Mouse (Mus musculus): Measurements from ENCODE around the gene Speg. TPM values are rescaled to one million over a fixed set of nuclear protein-coding genes. Genes with fewer than 3 reads are reported as not detected.

Gene Speg
- polyA plus RNA-seq, 1 experiment = 21.2 TPM

GRCm38 (mm10) chr1:75467215-75467927 lies 92.3 kb downstream of the Speg start:
- Histone ChIP-seq H3K27me3 (ENCODE audit: control insufficient read depth, insufficient read depth, low read length) (no peaks in the 10 kb centered on the region), H3K36me3 (ENCODE audit: control insufficient read depth, insufficient read depth, low read length) (no peaks in the 10 kb centered on the region), H3K27ac (ENCODE audit: insufficient read depth, low read length) (no peak overlapping the region), H3K4me3 (ENCODE audit: extremely low read depth, insufficient read depth, insufficient read length) (no peak overlapping the region), H3K4me1 (ENCODE audit: control insufficient read depth, insufficient read depth, insufficient read length) (no peaks in the 10 kb centered on the region)
- TF ChIP-seq CTCF (IDR thresholded peaks at IDR 0.05; ENCODE audit: extremely low read depth, insufficient read depth, insufficient read length, insufficient replicate concordance) (peak; percentile 84; the same call in 1 of the 2 replicates), POLR2A (IDR thresholded peaks at IDR 0.05; ENCODE audit: low read depth, low read length) (no peak)
- DNase-seq (ENCODE audit: low read depth in 1 of 2, low spot score in 2 of 2) = peak; percentile 36 to 48
- 11% methylated on average over 14 of the region's 14 CpGs for WGBS

GRCm38 (mm10) chr1:75469287-75469825 lies 94.3 kb downstream of the Speg start:
- no peak overlapping the region for H3K27ac ChIP-seq (ENCODE audit: insufficient read depth, low read length)
- 80% methylated on average over 17 of the region's 17 CpGs for WGBS

GRCm38 (mm10) chr1:75476441-75476840 lies 101.3 kb downstream of the Speg start:
- DNase-seq (ENCODE audit: low read depth in 1 of 2, low spot score in 2 of 2) = no peak
- TF ChIP-seq POLR2A (IDR thresholded peaks at IDR 0.05; ENCODE audit: low read depth, low read length) (no peak), CTCF (IDR thresholded peaks at IDR 0.05; ENCODE audit: extremely low read depth, insufficient read depth, insufficient read length, insufficient replicate concordance) (no peak)
- Histone ChIP-seq H3K4me3 (ENCODE audit: extremely low read depth, insufficient read depth, insufficient read length) (no peak overlapping the region), H3K4me1 (ENCODE audit: control insufficient read depth, insufficient read depth, insufficient read length) (peaks cover 19% of the 10 kb centered on the region), H3K27me3 (ENCODE audit: control insufficient read depth, insufficient read depth, low read length) (no peaks in the 10 kb centered on the region), H3K27ac (ENCODE audit: insufficient read depth, low read length) (no peak overlapping the region), H3K36me3 (ENCODE audit: control insufficient read depth, insufficient read depth, low read length) (peaks cover 16% of the 10 kb centered on the region)
- WGBS = 93% methylated on average over 11 of the region's 11 CpGs

More at GRCm38 (mm10) chr1:75469287-75469825, 94.3 kb downstream of the Speg start:
- Histone ChIP-seq H3K36me3 (ENCODE audit: control insufficient read depth, insufficient read depth, low read length) (0 out of 2 replicates have a peak, but pooled peaks cover 2% of the 10 kb centered on the region), H3K4me1 (ENCODE audit: control insufficient read depth, insufficient read depth, insufficient read length) (no peaks in the 10 kb centered on the region), H3K4me3 (ENCODE audit: extremely low read depth, insufficient read depth, insufficient read length) (no peak overlapping the region), H3K27me3 (ENCODE audit: control insufficient read depth, insufficient read depth, low read length) (no peaks in the 10 kb centered on the region)
- TF ChIP-seq POLR2A (IDR thresholded peaks at IDR 0.05; ENCODE audit: low read depth, low read length) (no peak), CTCF (IDR thresholded peaks at IDR 0.05; ENCODE audit: extremely low read depth, insufficient read depth, insufficient read length, insufficient replicate concordance) (no peak)
- DNase-seq (ENCODE audit: low read depth in 1 of 2, low spot score in 2 of 2) = no peak

- 10% methylated on average over 35 of the region's 35 CpGs for WGBS
- H3K4me3 ChIP-seq (ENCODE audit: extremely low read depth, insufficient read depth, insufficient read length) = no peak overlapping the region; the same call in 1 of the 2 replicates
Observed at GRCm38 (mm10) chr1:75477264-75477965, 102.3 kb downstream of the Speg start.

GRCm38 (mm10) chr1:75477966-75478290 lies 102.8 kb downstream of the Speg start:
- H3K4me3 ChIP-seq (ENCODE audit: extremely low read depth, insufficient read depth, insufficient read length) = no peak overlapping the region
- TF ChIP-seq CTCF (IDR thresholded peaks at IDR 0.05; ENCODE audit: extremely low read depth, insufficient read depth, insufficient read length, insufficient replicate concordance) (no peak), POLR2A (IDR thresholded peaks at IDR 0.05; ENCODE audit: low read depth, low read length) (no peak)
- H3K27me3 ChIP-seq (ENCODE audit: control insufficient read depth, insufficient read depth, low read length) = no peaks in the 10 kb centered on the region

More at GRCm38 (mm10) chr1:75477264-75477965, 102.3 kb downstream of the Speg start:
- peak; percentile 54 to 84 for DNase-seq (ENCODE audit: low read depth in 1 of 2, low spot score in 2 of 2)
- peaks cover 19% of the 10 kb centered on the region for H3K4me1 ChIP-seq (ENCODE audit: control insufficient read depth, insufficient read depth, insufficient read length)
- H3K27me3 ChIP-seq (ENCODE audit: control insufficient read depth, insufficient read depth, low read length) = no peaks in the 10 kb centered on the region
- no peak overlapping the region for H3K27ac ChIP-seq (ENCODE audit: insufficient read depth, low read length)
- peaks cover 16% of the 10 kb centered on the region for H3K36me3 ChIP-seq (ENCODE audit: control insufficient read depth, insufficient read depth, low read length)
- TF ChIP-seq CTCF (IDR thresholded peaks at IDR 0.05; ENCODE audit: extremely low read depth, insufficient read depth, insufficient read length, insufficient replicate concordance) = peak; percentile 74
- no peak for TF ChIP-seq POLR2A (IDR thresholded peaks at IDR 0.05; ENCODE audit: low read depth, low read length)

GRCm38 (mm10) chr1:75478497-75478896 lies 103.4 kb downstream of the Speg start:
- 1% methylated on average over 22 of the region's 25 CpGs for WGBS
- TF ChIP-seq CTCF (IDR thresholded peaks at IDR 0.05; ENCODE audit: extremely low read depth, insufficient read depth, insufficient read length, insufficient replicate concordance) (no peak), POLR2A (IDR thresholded peaks at IDR 0.05; ENCODE audit: low read depth, low read length) (no peak)
- H3K27ac ChIP-seq (ENCODE audit: insufficient read depth, low read length) = peak overlapping the region; percentile 84
- H3K4me1 ChIP-seq (ENCODE audit: control insufficient read depth, insufficient read depth, insufficient read length) = peaks cover 19% of the 10 kb centered on the region
- H3K36me3 ChIP-seq (ENCODE audit: control insufficient read depth, insufficient read depth, low read length) = peaks cover 16% of the 10 kb centered on the region
- no peaks in the 10 kb centered on the region for H3K27me3 ChIP-seq (ENCODE audit: control insufficient read depth, insufficient read depth, low read length)
- peak in 1 of 2 experiments; percentile 37 for DNase-seq (ENCODE audit: low read depth in 1 of 2, low spot score in 2 of 2)
- peak overlapping the region; percentile 79 for H3K4me3 ChIP-seq (ENCODE audit: extremely low read depth, insufficient read depth, insufficient read length)

More at GRCm38 (mm10) chr1:75477966-75478290, 102.8 kb downstream of the Speg start:
- H3K27ac ChIP-seq (ENCODE audit: insufficient read depth, low read length) = no peak overlapping the region
- WGBS = 37% methylated on average over 3 of the region's 3 CpGs
- DNase-seq (ENCODE audit: low read depth in 1 of 2, low spot score in 2 of 2) = no peak
- peaks cover 16% of the 10 kb centered on the region for H3K36me3 ChIP-seq (ENCODE audit: control insufficient read depth, insufficient read depth, low read length)
- H3K4me1 ChIP-seq (ENCODE audit: control insufficient read depth, insufficient read depth, insufficient read length) = peaks cover 19% of the 10 kb centered on the region

Data from spleen, adult 2 months (tissue).